ENCODE assay signal across 18 mouse cellular contexts in genomic region chr10:9603290-9603689, GRCm38 (mm10).
"Had no signal": no experiment of that assay in that cellular context is flagged by ENCODE, and none has a peak within 500 bp of the region (broad histone marks: within the 10 kb centered on the region; RNA-seq: fewer than 3 reads in every experiment).

No protein-coding gene starts in this region.

- H3K4me1 ChIP-seq: liver, embryonic 13.5 days; midbrain, embryonic 12.5 days; neural tube, embryonic 12.5 days; neural tube, embryonic 15.5 days had no signal

- DNase-seq: kidney, adult 11 months; kidney, adult 8-10 months; kidney, postnatal 25 days; layer of hippocampus, adult 9-11 months; layer of hippocampus, postnatal 36 days; liver, embryonic 13.5 days; right cerebral cortex, postnatal 14 days; spleen, adult 18-20 months; thymus, postnatal 25 days had no signal

- H3K27me3 ChIP-seq: intestine, embryonic 15.5 days; liver, embryonic 13.5 days; midbrain, embryonic 12.5 days; midbrain, embryonic 15.5 days; neural tube, embryonic 12.5 days; neural tube, embryonic 15.5 days; stomach, embryonic 15.5 days had no signal

- H3K9ac ChIP-seq: intestine, embryonic 15.5 days; liver, embryonic 13.5 days; midbrain, embryonic 12.5 days; midbrain, embryonic 15.5 days; neural tube, embryonic 12.5 days; neural tube, embryonic 15.5 days; stomach, embryonic 15.5 days had no signal

- H3K4me2 ChIP-seq: intestine, embryonic 15.5 days; liver, embryonic 13.5 days; midbrain, embryonic 12.5 days; midbrain, embryonic 15.5 days; neural tube, embryonic 12.5 days; neural tube, embryonic 15.5 days; stomach, embryonic 15.5 days had no signal

- H3K9me3 ChIP-seq: intestine, embryonic 15.5 days; liver, embryonic 13.5 days; midbrain, embryonic 12.5 days; midbrain, embryonic 15.5 days; neural tube, embryonic 12.5 days; neural tube, embryonic 15.5 days; stomach, embryonic 15.5 days had no signal

- H3K4me3 ChIP-seq: intestine, embryonic 15.5 days; layer of hippocampus, adult 2 months; left cerebral cortex, adult 2 months; liver, embryonic 13.5 days; midbrain, embryonic 12.5 days; midbrain, embryonic 15.5 days; neural tube, embryonic 12.5 days; neural tube, embryonic 15.5 days; stomach, embryonic 15.5 days had no signal

- H3K27ac ChIP-seq: intestine, embryonic 15.5 days; layer of hippocampus, adult 2 months; left cerebral cortex, adult 2 months; liver, embryonic 13.5 days; macrophage; midbrain, embryonic 12.5 days; midbrain, embryonic 15.5 days; neural tube, embryonic 12.5 days; neural tube, embryonic 15.5 days; stomach, embryonic 15.5 days had no signal

- H3K36me3 ChIP-seq: intestine, embryonic 15.5 days; liver, embryonic 13.5 days; midbrain, embryonic 12.5 days; midbrain, embryonic 15.5 days; neural tube, embryonic 12.5 days; neural tube, embryonic 15.5 days; stomach, embryonic 15.5 days had no signal

- ATAC-seq: intestine, embryonic 15.5 days; midbrain, embryonic 15.5 days had no signal
